Mouse (Mus musculus) adrenal gland, postnatal 25 days (tissue): ENCODE data around the gene Myo19. TPM values are rescaled to one million over a fixed set of nuclear protein-coding genes. Genes with fewer than 3 reads are reported as not detected.
A peak's percentile ranks its signal among the peaks of the same experiment; 100 is the strongest.

Experiments used
- DNase-seq: peaks from one replicate; pipeline ENCODE4 v3.0.0; 2021; ENCODE audit warnings: mixed read lengths
- total RNA-seq: library from RNA; stranded (reverse); gene quantifications from 2 replicates; pipeline ENCODE4 v1.2.3, GENCODE M21; 2021

The Myo19 gene
- total RNA-seq, 1 experiment from 2014 or later = 14.5 TPM

DNA sequence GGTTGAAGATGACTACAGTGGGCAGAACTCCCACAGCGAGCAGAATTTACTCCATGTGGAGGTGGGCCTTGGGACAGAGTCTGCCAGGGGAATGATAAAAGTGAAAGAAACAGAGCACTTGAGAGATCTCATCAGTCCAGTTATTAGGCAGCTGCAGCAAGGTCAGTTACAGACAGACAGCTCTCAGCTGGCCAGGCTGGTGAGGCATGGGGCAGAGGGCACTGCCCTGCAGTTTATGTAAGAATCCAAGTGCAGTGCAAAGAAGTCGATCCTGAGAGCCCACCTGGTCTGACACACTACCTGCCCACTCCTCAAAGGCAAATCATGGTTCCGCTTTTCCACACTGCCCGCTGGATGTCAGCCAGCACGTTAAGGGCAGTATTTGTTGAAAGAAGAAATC, 6.3 kb downstream of the Myo19 start:
- DNase-seq = no peak

DNA sequence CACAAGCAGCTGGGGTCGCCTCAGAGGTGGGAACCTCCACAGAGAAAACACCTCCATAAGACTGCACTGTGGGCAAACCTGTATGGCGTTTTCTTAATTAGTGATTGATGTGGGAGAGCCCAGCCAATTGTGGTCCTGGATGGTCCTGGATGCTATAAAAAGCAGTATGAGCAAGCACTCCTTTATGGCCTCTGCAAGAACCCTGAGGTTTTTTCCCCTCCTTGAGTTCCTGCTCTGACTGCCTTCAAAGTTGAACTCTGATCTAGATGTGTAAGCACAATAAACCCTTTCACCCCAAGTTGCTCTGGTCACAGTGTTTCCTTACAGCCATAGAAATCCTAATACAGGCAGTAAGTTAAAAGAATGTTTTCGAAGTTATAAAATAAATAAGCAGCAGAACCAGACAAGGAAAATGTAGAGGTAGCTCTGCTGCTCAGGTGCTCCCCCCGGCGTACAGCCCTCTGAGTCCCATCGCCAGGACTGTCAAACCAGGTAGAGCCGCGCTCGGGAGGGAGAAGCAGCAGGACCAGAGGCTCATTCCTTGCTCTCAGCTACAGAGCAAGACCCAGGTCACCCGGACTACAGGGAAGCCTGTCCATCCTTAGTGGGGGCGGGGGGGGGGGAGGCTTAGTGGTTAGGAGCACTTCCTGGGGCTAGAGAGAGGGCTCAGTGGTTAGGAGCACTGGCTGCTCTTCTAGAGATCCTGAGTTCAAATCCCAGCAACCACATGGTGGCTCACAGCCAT, 7.0 kb downstream of the Myo19 start:
- no peak for DNase-seq

DNA sequence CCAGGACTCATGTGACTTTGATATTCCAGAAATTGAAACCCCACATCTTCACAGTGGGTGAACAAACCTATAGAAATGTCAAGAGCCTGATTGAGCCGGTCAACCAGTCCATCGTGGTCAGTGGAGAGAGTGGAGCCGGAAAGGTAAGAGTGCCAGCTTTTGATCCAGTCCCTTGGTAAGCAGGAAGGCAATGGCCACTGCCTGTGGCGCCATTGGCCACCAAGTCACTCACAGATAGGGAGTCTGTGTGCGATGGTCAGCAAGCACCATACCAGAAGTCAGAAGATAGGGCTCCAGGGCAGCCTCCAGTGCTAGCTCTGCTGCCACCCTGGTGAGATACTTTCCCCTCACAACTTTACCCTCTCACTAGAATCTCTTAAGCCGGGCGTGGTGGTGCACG, 8.1 kb downstream of the Myo19 start:
- no peak for DNase-seq

GRCm38 (mm10) chr11:84889492-84889891, 9.5 kb downstream of the Myo19 start:
- DNase-seq = no peak

DNA sequence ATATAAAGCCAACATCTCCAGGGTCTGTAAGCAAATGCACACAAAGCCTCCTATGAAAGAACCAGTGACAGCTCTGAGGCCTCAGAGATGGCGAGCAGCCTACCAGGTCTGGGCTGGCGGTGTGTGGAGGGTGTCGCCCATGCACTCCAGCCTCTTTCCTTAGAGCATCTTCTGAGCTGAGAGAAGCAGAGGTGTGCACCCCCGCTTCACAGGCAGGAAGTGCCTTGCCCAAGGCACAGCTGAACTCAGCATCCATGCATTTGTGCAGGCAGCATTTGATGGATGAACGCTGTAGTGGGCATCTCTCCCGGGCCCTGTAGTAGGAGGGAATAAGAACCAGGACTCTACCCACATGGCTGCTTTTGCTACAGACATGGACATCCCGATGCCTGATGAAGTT, 11.8 kb downstream of the Myo19 start:
- DNase-seq = no peak

GRCm38 (mm10) chr11:84893113-84893512, 13.2 kb downstream of the Myo19 start:
- DNase-seq = no peak

DNA sequence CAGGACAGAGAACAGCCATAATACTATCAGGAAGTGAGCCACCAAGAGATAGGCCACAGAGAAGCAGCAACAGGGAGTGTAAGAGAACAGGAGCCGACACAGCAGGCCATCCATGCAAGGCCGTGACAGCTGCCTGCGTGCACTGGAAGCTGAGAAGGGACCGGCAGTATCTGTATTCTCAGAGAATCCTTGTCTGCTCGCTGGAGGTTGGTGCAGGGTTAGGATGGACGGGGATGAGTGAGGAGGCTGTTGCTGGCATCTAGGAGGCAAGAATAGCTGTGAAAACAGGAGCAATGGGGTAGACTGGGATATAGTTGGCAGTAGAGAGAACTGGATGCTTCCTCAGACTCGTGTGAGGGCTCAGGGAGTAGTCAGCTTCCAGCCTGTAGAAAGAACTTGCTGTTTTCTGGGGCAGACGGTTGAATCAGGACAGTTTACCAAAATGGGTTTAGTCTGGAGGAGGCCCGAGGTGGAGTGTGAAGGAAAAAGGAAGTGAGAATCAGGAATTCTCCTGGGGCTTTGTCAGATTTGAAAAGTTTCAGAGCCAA, 24.7 kb downstream of the Myo19 start:
- no peak for DNase-seq

DNA sequence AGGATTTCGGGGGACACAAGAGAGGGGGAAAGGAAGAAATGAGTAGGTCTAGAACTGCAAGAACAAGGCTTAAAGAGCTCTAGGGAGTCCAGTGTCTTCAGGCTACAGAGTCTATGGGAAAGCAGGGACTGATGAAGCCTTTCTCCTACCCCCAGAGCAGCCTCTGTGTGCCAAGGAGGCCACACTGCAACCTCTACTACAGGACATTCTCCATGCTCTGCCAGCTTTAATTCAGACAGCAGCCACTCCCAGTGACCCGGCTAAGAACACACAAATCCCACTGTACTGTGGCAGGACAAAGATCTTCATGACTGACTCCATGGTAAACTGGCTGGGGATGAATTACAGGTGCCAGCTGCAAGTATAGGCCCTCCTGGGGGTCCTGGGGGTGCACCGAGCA, 27.1 kb downstream of the Myo19 start:
- DNase-seq = no peak

- no peak for DNase-seq
These were observed 28.5 kb downstream of the Myo19 start for GRCm38 (mm10) chr11:84908480-84908879.

- DNase-seq = no peak
These were observed 30.5 kb downstream of the Myo19 start for GRCm38 (mm10) chr11:84910411-84910810.

- no peak for DNase-seq
These were observed 34.7 kb downstream of the Myo19 start for GRCm38 (mm10) chr11:84914673-84915072.

DNA sequence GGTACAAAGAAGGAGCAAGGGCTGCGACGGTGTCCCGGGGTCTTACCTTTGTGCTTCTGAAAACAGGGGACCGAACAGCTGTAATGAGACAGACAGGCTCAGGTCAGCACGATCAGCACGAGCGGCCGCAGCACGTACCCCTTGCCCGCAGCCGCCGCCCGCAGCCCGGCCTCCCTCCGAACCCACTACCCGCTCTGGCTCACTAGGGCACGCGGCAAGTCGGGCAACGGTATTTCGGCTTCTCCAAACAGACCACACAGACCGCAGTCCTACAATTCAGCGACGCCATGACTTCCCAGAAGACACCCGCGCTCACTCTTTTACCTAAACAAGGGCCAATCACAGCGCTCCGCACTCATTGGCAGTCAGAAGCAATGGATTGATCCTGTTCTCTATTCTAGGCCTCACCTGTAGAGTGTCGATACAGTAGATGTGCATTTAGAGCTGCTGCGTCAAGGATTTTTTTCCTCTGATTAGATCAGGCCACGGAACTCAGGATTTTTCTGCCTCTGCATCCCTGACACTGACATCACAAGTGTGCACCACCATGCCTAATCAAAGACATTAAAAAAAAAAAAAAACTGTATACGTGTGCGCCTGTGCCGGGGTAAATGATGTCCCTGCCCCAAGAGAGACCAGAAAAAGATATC, 36.2 kb downstream of the Myo19 start, which contains the start of gene Znhit3:
Znhit3 (minus strand) TSS at position 314 of the 650 bp plus-strand sequence.
- DNase-seq = peak; percentile 74

DNA sequence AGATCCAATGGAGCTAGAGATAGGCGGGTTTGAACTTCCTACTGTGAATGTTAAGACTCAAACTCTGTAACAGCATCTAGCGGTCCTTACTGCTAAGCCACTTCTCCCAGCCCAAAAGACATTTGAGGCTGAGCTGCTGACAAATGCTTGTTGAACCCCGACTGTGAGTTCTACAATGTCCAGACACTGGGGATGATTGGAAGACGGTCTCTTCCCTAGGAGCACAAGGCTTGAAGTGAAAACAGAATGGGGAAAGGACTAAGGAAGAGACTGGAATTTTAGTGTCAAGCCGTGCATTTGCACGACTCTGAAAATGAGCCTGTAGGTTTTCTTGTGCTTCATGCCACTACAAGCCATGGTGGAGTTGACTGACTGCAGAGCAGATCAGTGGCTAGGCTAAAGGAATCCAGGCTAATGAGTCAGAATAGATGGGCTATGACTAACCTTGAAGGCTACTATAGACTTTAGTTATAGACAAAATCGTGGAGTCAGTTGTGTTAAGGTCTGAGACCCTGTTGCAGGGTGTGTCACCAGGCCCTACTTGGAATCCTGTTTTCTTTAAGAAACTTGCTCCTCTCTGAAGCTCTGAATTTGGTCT, 36.9 kb downstream of the Myo19 start:
- no peak for DNase-seq

DNA sequence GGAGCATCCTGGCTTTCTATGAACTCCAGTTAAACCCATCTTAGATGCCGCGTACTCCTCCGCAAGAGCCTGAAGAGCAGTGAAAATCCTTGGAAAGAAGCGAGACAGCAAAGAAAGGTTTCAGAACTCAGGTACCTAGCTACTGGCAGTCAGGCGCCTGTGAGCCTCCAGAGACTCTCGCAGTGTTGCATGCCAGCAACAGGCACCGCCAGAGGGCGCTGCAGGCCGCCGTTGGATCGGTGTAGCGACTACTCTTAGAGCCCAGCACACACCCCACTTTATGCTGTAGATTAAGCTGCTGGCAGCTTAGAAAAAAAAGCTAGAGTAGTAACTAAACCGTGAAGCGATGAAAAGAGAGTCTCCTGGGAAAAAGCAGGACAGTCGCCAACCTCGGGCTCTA, 38.5 kb downstream of the Myo19 start:
- peak; percentile 87 for DNase-seq

DNA sequence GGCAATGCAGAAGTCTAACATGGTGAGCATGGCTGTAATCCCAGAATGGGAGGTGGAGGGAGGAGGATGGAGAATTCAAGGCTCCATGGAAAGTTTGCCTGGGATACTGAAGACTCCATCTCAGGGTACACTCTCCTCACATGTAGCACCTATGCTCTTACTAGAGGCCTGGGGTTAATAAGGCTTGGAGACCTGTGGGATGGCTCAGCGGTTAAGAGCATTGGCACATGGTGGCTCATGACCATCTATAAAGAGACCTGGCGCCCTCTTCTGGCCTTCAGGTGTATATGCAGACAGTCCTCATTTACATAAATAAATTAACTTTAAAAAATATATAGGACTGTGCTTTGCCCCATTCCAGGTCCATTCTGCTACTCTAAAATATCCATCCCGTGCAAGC, 39.3 kb downstream of the Myo19 start:
- DNase-seq = peak; percentile 33

DNA sequence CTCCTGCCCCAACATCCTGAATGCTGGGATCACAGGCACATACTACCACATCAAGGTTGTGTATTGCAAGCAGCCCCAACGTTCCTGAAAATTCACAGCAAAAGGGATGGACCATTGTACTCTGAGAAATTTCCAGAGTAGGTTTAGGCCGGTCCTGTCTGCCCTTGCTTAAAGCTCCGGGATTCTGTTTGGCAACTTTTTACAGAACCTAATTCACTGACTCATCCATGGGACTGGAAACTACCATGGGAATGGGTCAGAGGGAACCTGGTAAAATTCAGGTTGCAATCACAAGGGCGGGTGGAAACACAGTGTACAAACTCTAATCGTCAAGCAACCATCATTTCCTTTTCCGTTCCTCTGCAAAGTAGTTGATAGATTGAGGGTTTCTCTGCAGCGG, 40.0 kb downstream of the Myo19 start:
- no peak for DNase-seq

GRCm38 (mm10) chr11:84920981-84921380, 41.0 kb downstream of the Myo19 start:
- no peak for DNase-seq

GRCm38 (mm10) chr11:84932261-84932660, 52.3 kb downstream of the Myo19 start:
- DNase-seq = no peak

DNA sequence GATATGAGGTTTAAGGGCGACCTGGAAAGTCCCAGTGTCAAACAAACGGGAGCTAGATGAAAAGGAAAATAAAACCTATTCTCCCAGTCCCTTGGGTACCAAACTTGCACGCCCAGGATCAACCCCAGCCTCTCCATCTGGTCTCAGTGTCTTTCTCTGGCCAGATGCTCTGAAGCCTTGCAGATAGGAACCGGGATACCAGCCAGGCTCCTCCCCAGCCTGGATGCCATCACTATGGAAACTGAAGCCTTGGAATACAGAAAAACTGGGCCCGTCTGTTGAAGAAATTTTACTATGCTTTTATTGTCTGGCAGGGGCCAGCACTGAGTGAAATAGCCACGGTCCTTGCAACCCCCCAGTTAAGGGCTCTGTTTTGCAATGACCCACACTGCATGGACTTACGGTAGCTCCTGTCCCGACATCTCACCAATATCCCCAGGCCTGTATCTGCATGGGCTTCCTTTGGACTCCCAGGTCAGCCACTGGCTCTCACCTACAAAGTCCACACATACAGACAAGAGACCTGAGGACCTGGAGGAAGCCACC, 59.6 kb downstream of the Myo19 start:
- no peak for DNase-seq

GRCm38 (mm10) chr11:84940140-84940539, 60.2 kb downstream of the Myo19 start:
- no peak for DNase-seq

DNA sequence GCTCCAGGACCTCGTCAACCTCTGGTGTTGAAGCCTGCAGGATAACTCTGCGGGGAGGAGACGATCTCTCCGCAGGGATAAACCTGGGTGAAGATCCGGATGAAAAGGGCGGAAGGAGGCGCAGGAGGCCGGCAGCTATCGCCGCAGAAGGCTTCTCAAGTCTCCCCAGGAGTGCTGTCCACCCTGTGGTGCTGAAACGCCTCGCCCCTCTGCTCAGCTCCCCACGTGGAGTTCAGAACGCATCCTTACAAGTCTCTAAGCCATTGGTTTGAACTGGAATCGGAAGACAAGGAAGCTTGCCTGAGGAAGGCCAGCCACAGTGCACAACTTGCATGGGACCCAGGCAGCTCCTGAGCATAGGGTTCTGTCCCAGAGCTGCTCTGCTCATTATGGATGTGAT, 64.0 kb downstream of the Myo19 start:
- peak; percentile 72 for DNase-seq

GRCm38 (mm10) chr11:84944639-84945435, 64.9 kb downstream of the Myo19 start:
- no peak for DNase-seq
